Mouse (Mus musculus) midbrain, embryonic 10.5 days (tissue): ENCODE measurements around the gene Sae1. TPM values are rescaled to one million over a fixed set of nuclear protein-coding genes. Genes with fewer than 3 reads are reported as not detected.

Experiments
- DNase-seq: peaks from one replicate; pipeline ENCODE4 v3.0.0-alpha.2; 2017; ENCODE audit warnings: low spot score
- H3K27ac ChIP-seq: fragments of 300-500 bp; sonication (generic); replicated peaks from 2 replicates; pipeline ENCODE4 v1.5.1; 2016; ENCODE audit warnings: mild to moderate bottlenecking
- H3K27me3 ChIP-seq: fragments of 300-500 bp; sonication (generic); 2 replicates; pipeline ENCODE4 v1.6.1; 2016; ENCODE audit warnings: low read depth, mild to moderate bottlenecking; ENCODE audit not compliant: poor library complexity, severe bottlenecking
- H3K36me3 ChIP-seq: fragments of 300-500 bp; sonication (generic); 2 replicates; pipeline ENCODE4 v1.6.1; 2016; ENCODE audit warnings: mild to moderate bottlenecking, moderate library complexity
- H3K4me1 ChIP-seq: fragments of 300-500 bp; sonication (generic); 2 replicates; pipeline ENCODE4 v1.6.1; 2016
- H3K4me3 ChIP-seq: fragments of 300-500 bp; sonication (generic); 2 replicates; pipeline ENCODE4 v1.5.1; 2016; ENCODE audit warnings: mild to moderate bottlenecking, moderate library complexity
- H3K9me3 ChIP-seq: fragments of 300-500 bp; sonication (generic); replicated peaks from 2 replicates; pipeline ENCODE4 v1.6.1; 2016; ENCODE audit warnings: mild to moderate bottlenecking
- WGBS: fragments of 180-500 bp; shearing (Covaris S2); methylation state at CpG from one replicate; pipeline ENCODE4 v1.1.7; 2016; 5-methylcytosine and 5-hydroxymethylcytosine counted together
- polyA plus RNA-seq: library from polyadenylated mRNA; unstranded; fragments of >200 nt; fragmentation: Nextera tagmentation; extraction: Ambion mirVana; gene quantifications from 2 replicates; pipeline ENCODE4 v1.2.1, GENCODE M21; 2016

Sae1 gene
- polyA plus RNA-seq, 1 experiment from 2014 or later, result 477 TPM

DNA sequence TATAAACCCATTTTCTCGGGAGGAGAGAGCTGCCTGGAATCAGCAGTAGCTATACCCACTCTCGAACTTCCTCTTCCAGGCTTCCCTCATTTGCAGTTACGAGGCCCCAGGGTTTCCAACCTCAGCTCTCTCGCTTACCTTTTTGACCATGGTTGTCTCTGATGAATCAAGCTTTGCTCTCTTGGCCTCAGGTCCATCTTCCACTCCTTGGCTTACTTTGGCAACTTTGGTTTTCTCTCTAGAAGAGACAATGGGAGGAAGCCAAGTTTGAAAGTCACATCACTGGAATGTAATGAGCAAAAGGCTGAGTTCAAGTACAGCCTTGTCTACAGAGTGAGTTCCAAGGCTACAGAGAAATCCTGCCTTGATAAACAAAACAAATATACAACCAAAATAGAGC, 20.9 kb downstream of the Sae1 start:
- DNase-seq, result no peak
- Histone ChIP-seq H3K27ac (no peak overlapping the region), H3K27me3 (peaks cover 61% of the 10 kb centered on the region), H3K4me1 (peaks cover 29% of the 10 kb centered on the region), H3K9me3 (no peaks in the 10 kb centered on the region), H3K36me3 (peaks cover 98% of the 10 kb centered on the region), H3K4me3 (no peak overlapping the region)
- whole genome bisulfite sequencing, result 89% methylated on average over 4 of the region's 4 CpGs

DNA sequence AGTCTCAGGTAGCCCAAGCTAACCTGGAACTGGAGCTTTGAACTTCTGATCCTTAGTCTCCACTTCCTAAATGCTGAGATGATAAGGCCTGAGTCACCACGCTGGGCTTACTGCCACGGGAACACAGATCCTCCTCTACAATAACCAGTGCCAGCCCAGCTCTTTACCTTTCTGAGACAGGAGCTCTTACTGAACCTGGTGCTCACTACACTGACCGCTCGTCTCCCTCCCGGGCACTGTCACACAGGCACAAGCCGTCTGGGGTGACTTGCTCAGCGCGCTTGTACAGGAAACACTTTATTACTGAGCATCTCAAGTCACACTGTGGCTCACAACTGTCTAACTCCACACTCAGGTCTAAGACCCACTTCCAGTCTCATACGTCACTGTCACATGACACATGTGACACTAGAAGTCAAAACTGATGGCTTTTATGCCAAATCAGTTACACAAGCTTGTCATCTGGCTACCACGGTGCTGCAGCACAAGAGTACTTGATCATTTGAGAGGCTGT, 21.4 kb downstream of the Sae1 start:
- Histone ChIP-seq H3K9me3 (no peaks in the 10 kb centered on the region), H3K4me1 (peaks cover 29% of the 10 kb centered on the region), H3K27me3 (peaks cover 61% of the 10 kb centered on the region), H3K4me3 (peak overlapping the region; percentile 7; the same call in 1 of the 2 replicates), H3K27ac (no peak overlapping the region; the same call in 1 of the 2 replicates), H3K36me3 (peaks cover 100% of the 10 kb centered on the region)
- WGBS, result 83% methylated on average over 10 of the region's 10 CpGs
- DNase-seq, result no peak

DNA sequence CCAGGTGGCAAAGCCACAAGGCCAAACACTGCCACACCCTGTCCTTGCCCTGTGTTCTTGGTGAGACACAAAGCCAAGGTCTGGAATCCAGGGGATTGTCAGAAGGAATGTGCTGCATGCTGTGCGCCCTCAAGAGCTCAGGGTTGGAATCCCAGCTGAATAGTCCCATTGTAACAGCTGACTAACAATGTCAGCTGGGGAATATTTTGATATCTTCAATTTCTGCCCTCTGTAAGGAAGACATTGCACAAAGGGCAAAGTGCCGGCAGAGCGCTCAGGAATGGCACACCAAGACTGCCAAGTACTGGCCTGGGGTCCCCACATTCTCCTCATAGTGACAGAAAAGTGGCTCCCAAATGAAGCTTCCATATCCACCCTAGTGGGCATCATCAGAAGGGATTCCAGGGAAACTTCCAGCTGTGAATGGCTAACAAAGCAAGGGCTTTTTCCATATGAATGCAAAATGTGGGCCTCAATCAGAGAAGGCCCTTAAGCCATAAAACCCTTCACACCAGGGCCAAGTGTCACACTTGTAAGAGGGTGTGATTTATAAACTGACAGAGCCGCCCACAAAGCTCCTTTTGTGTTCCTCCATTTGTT, 22.6 kb downstream of the Sae1 start:
- H3K27me3 ChIP-seq, result peaks cover 58% of the 10 kb centered on the region
- no peak overlapping the region for H3K27ac ChIP-seq
- H3K36me3 ChIP-seq, result peaks cover 100% of the 10 kb centered on the region
- no peaks in the 10 kb centered on the region for H3K9me3 ChIP-seq
- peaks cover 29% of the 10 kb centered on the region for H3K4me1 ChIP-seq
- WGBS, result 44% methylated on average over 4 of the region's 4 CpGs
- peak; percentile 62 for DNase-seq
- H3K4me3 ChIP-seq, result no peak overlapping the region

DNA sequence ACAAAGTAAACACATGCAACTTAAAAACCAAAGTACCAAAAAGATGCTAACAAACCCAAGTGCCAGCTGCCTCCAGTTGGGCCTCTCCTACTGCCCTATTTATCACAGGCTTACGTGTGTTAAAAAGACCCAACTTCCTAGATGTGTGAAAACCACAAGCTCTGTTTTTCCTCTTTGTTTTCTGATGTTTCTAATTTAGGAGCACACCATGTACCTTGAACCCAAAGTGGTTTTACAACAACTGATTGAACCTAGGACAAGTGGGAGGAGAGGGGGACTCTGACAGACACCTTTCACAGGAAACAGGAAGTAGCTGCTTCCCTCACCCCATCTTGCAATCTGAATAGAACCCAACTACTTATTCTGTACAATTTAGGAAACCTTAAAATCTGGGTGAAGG, 23.3 kb downstream of the Sae1 start:
- peaks cover 52% of the 10 kb centered on the region for H3K27me3 ChIP-seq
- 98% methylated on average over 1 of the region's 1 CpGs for WGBS
- no peaks in the 10 kb centered on the region for H3K9me3 ChIP-seq
- peaks cover 29% of the 10 kb centered on the region for H3K4me1 ChIP-seq
- DNase-seq, result no peak
- H3K4me3 ChIP-seq, result no peak overlapping the region
- peaks cover 100% of the 10 kb centered on the region for H3K36me3 ChIP-seq
- H3K27ac ChIP-seq, result no peak overlapping the region

DNA sequence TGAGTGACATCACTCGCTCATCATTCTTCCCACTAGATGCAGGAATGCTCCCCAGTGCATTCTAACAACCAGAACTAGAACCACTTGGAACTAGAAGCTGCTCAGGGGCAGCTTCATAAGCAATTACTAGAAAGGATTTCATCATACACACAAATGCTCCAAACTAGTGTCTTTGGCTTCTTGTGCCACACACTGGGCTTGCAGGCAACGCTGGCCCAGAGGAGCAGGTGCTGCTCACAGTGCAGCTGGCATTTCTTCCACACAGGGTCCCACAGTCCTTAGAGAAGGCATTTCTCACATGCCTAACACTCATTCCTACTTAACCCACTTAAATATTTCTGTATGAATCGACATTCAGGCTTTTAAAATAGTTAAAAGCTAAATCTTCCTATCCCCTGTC, 30.0 kb downstream of the Sae1 start:
- Histone ChIP-seq H3K27me3 (peaks cover 5% of the 10 kb centered on the region; the same call in 1 of the 2 replicates), H3K27ac (no peak overlapping the region), H3K4me1 (no peaks in the 10 kb centered on the region), H3K9me3 (no peaks in the 10 kb centered on the region), H3K4me3 (no peak overlapping the region), H3K36me3 (peaks cover 90% of the 10 kb centered on the region)
- over 99% methylated on average over 3 of the region's 3 CpGs for WGBS
- no peak for DNase-seq

DNA sequence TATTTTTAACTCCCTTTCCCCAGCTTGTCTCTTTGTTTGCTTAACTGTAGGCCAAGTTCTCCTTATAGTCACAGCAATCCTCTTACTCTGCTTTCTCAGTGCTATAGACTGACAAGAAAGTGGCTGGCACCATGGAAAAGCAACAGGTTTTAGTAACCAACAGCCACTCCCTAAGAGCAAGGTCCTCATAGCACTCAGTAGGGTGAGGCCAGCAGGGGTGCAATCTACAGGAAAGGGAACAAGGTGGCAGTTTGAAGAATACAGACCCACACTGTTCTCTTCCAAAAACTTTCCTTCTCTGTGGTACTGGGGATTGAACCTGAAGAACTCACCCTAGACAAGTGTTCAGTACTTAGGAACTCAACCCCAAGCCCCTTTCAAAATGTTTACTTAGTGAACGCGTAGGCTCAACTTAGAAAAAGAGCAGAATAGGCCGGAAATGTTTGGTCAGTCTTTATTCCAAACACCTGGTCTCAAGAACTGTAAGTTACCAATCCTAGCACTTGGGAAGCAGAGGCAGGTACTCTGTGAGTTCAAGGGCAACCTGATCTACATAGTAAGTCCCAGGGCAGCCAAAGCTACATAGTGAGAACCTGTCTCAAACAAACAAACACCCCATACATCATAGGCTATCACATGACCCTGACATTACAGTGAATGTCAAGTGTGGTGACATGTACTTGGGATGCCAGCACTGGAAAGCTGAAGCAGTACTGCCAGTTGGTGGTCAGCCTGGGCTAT, 31.6 kb downstream of the Sae1 start:
- Histone ChIP-seq H3K9me3 (no peaks in the 10 kb centered on the region), H3K4me1 (no peaks in the 10 kb centered on the region), H3K27me3 (no peaks in the 10 kb centered on the region), H3K36me3 (peaks cover 90% of the 10 kb centered on the region), H3K4me3 (no peak overlapping the region), H3K27ac (no peak overlapping the region)
- no peak for DNase-seq
- 96% methylated on average over 3 of the region's 3 CpGs for WGBS

DNA sequence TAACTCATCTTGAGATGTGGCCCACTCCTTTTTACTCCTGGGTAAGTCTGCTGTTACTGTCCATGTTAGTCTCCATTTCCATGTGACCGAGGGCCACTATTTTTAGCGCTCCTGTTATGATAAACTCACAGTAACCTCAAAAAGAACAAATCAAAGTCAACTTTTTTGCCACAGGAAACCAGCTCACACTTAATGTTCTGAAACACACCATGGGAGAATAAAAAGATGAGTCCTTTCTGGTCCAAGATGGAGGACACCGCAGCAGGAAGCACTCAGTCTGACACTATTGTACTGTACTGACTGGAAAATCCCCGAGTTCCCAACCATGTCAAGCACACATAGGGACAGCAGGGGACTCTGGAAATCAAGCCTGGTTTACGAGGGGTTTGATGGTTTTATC, 37.6 kb downstream of the Sae1 start:
- peaks cover 83% of the 10 kb centered on the region for H3K36me3 ChIP-seq
- no peaks in the 10 kb centered on the region for H3K27me3 ChIP-seq
- no peak overlapping the region for H3K4me3 ChIP-seq
- no peak overlapping the region for H3K27ac ChIP-seq
- 94% methylated on average over 5 of the region's 5 CpGs for WGBS
- H3K9me3 ChIP-seq, result no peaks in the 10 kb centered on the region
- H3K4me1 ChIP-seq, result no peaks in the 10 kb centered on the region
- no peak for DNase-seq

DNA sequence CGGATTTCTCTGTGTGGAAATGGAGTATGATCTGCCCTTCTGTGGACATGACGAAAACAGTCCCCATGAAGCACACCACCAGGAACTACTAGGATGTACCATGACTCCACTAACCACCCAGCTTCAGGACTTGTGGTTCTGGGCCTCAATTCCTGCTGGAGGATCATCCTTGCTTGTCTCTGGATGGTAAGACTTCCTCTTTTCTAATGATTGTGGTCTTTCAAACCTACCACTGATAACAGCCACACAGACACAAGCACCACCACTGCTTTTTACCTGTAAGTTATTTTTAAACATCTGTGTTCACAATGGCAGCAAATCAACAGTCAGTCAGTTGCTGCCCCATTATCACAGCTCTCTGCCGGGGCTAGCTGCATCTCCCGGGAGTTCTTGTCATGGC, 42.3 kb downstream of the Sae1 start:
- H3K9me3 ChIP-seq, result no peaks in the 10 kb centered on the region
- H3K4me3 ChIP-seq, result no peak overlapping the region
- WGBS, result 93% methylated on average over 4 of the region's 4 CpGs
- DNase-seq, result no peak
- no peaks in the 10 kb centered on the region for H3K27me3 ChIP-seq
- no peaks in the 10 kb centered on the region for H3K4me1 ChIP-seq
- H3K36me3 ChIP-seq, result peaks cover 88% of the 10 kb centered on the region
- no peak overlapping the region for H3K27ac ChIP-seq

DNA sequence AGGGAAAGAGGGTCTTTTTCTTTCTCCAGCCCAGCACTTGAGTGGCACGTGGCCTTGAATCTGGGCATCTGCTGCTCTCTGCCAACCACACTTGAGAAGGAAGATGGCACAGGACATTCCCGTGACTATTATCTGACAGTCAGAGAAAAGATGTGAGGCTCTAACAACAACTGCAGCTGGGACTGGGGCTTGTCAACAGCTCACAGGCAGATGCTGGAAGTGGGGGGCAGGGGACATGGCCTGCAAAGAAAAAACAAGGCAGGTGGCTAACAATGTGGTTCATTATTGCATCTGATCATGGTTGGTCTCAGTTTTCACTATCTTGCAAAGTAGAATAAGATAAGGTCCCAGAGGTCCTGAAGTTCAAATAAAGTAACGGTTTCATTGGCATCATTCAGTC, 43.0 kb downstream of the Sae1 start:
- Histone ChIP-seq H3K27ac (no peak overlapping the region), H3K36me3 (peaks cover 88% of the 10 kb centered on the region), H3K4me3 (no peak overlapping the region), H3K4me1 (no peaks in the 10 kb centered on the region), H3K27me3 (no peaks in the 10 kb centered on the region), H3K9me3 (no peaks in the 10 kb centered on the region)
- DNase-seq, result no peak
- WGBS, result 96% methylated on average over 3 of the region's 3 CpGs

DNA sequence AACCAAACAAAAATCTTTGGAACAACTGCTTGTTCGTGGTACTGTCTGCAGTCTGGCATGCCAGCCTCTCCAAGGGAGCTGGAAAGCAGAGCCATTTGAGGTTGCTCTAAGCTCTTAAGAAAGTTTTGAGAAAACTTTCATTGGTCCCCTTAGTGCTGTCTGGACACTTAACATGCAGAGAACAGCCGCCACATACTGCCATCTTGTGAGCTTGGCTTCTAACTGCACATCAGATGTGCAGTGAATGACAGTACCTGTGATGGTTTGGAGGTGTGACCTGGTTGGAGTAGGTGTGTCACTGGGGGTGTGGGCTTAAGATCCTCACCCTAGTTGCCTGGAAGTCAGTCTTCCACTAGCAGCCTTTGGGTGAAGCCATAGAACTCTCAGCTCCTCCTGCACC, 49.9 kb downstream of the Sae1 start:
- WGBS, result 76% methylated on average over 2 of the region's 2 CpGs
- Histone ChIP-seq H3K27me3 (no peaks in the 10 kb centered on the region), H3K4me1 (no peaks in the 10 kb centered on the region), H3K27ac (no peak overlapping the region), H3K4me3 (no peak overlapping the region), H3K9me3 (no peaks in the 10 kb centered on the region), H3K36me3 (peaks cover 94% of the 10 kb centered on the region)
- DNase-seq, result no peak

DNA sequence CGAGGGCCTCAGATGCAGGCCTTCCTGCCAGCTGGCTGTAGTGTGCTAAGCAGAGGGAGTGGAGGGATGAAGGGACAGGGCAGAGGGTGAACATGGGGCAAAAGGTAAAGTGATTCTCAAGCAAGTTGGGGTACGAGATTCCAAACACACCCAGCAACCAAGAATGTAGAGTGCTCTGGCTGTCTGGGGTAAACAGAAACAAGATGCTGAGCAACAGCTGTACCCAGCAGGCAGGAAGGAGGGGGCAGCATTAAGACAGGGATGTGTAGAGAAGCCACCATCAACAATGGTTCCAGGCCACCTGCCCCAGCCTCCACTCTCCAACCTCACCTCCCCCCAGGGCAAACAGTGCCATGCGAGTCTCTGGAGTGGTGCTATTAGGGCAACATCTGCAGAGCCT, 58.5 kb downstream of the Sae1 start:
- DNase-seq, result no peak
- H3K27me3 ChIP-seq, result no peaks in the 10 kb centered on the region
- no peak overlapping the region for H3K4me3 ChIP-seq
- WGBS, result 90% methylated on average over 3 of the region's 3 CpGs
- peaks cover 97% of the 10 kb centered on the region for H3K36me3 ChIP-seq
- H3K27ac ChIP-seq, result no peak overlapping the region
- no peaks in the 10 kb centered on the region for H3K9me3 ChIP-seq
- peaks cover 6% of the 10 kb centered on the region for H3K4me1 ChIP-seq

DNA sequence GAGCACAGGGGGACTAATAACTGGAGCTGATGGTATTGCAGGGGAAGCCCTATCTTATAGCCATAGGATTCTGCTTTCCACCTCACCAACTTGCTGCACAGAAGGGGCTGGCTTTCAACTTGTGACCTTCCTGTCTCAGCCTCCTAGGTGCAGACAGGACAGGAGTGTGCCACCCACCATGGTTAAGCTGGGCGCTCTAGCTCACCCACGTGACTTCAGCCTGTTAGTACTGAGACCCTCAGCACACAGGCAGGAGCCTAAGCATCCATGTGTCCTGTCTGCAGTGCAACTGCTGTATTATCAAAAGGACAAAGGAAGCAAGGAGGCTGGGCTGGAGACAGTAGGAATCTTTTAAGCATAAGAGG, 61.0 kb downstream of the Sae1 start:
- Histone ChIP-seq H3K36me3 (peaks cover 74% of the 10 kb centered on the region), H3K27me3 (no peaks in the 10 kb centered on the region), H3K9me3 (no peaks in the 10 kb centered on the region), H3K4me3 (no peak overlapping the region), H3K27ac (no peak overlapping the region), H3K4me1 (peaks cover 6% of the 10 kb centered on the region)
- no peak for DNase-seq
- WGBS, result 85% methylated on average over 2 of the region's 2 CpGs

DNA sequence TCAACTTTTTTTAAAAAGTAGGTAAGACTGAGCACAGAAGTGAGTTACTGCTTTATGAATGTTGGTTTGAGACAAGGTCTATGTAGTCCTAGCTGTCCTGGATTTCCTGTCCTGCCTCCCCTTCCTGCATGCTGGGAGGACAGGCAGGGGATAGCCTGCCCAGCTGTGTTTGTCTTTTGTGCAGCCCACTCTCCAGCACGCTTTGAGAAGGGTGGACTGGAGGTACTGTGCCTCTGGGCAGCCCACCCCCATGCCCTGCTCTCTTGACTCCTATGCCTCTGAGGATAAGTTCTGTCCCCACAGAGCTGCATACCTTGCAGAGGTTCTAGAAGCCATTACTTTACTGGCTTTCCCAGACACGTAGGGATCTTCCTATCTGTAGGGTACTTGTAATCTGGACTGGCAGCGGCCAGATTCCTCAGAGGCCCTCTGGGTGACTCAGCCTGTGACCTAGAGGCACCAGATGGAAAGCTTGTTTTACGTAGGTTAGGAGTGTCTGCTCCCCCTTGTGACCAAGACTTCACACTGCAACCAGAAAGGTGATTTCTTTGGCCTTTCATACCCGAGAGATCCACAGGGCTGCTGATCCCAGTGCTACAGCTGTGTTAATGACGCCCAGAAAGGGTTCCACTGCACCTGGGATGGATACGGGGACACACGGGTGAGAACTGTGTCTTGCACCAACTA, 61.5 kb downstream of the Sae1 start:
- Histone ChIP-seq H3K9me3 (no peaks in the 10 kb centered on the region), H3K27me3 (no peaks in the 10 kb centered on the region), H3K36me3 (peaks cover 69% of the 10 kb centered on the region), H3K4me3 (no peak overlapping the region), H3K4me1 (peaks cover 6% of the 10 kb centered on the region), H3K27ac (peak overlapping the region; percentile 68)
- DNase-seq, result peak; percentile 64
- WGBS, result 40% methylated on average over 8 of the region's 8 CpGs
